Mouse (Mus musculus): ENCODE measurements around the gene Hipk4.

DNA sequence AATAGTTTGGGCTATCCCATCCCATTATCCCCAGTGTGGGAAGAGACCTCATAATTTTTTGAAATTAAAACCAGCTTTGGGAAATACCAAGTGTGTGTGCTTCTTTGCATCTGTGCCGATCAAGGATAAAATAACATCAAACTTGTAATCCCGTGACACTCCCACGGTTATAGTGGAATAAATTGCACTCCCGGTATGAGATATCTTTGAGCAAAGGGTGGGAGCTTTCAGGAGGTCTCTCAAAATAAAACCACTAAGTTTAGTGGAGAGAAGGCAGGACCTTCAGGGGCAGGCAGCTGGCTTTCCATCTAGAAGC lies 32.9 kb upstream of the Hipk4 start:
- TF ChIP-seq MAX (IDR thresholded peaks at IDR 0.05; ENCODE audit: low read length) (no peak), POLR2A (IDR thresholded peaks at IDR 0.05; ENCODE audit: low read depth, low read length) (no peak), EP300 (IDR thresholded peaks at IDR 0.05; ENCODE audit: low read length) (no peak)
